Mouse (Mus musculus): ENCODE measurements around the gene Rbmxl1. TPM values are rescaled to one million over a fixed set of nuclear protein-coding genes. Genes with fewer than 3 reads are reported as not detected.
"Not testable (repeated sequence)": the region's sequence is repeated elsewhere in the genome, so short reads cannot be mapped to it uniquely, and the experiment has no call there.

The Rbmxl1 gene
- 25.7 and 25.8 TPM in 2 replicates for polyA plus RNA-seq (2012; rRNA removed)

- no peak for DNase-seq (ENCODE audit: low read depth, low spot score)
- 1% methylated on average over 70 of the region's 70 CpGs for WGBS
Observed at GRCm38 (mm10) chr8:78508719-78509272, at the start of gene Rbmxl1. Gene Rbmxl1, minus strand, starts transcription at chr8:78508898.

GRCm38 (mm10) chr8:78556773-78557434 lies 48.2 kb upstream of the Rbmxl1 start:
- WGBS: 93% methylated on average over 11 of the region's 11 CpGs
- DNase-seq (ENCODE audit: low read depth, low spot score): no peak

GRCm38 (mm10) chr8:78555817-78556216 lies 47.1 kb upstream of the Rbmxl1 start:
- 91% methylated on average over 4 of the region's 4 CpGs for WGBS
- no peak for DNase-seq (ENCODE audit: low read depth, low spot score)

GRCm38 (mm10) chr8:78550752-78551134 lies 42.0 kb upstream of the Rbmxl1 start:
- WGBS: 94% methylated on average over 2 of the region's 2 CpGs
- no peak for DNase-seq (ENCODE audit: low read depth, low spot score)

GRCm38 (mm10) chr8:78549971-78550751 lies 41.5 kb upstream of the Rbmxl1 start:
- 69% methylated on average over 10 of the region's 10 CpGs for WGBS

GRCm38 (mm10) chr8:78545153-78545817 lies 36.6 kb upstream of the Rbmxl1 start:
- 28% methylated on average over 11 of the region's 14 CpGs for WGBS
- not testable (repeated sequence) for DNase-seq (ENCODE audit: low read depth, low spot score)

More at GRCm38 (mm10) chr8:78549971-78550751, 41.5 kb upstream of the Rbmxl1 start:
- no peak for DNase-seq (ENCODE audit: low read depth, low spot score)

GRCm38 (mm10) chr8:78544545-78544944 lies 35.8 kb upstream of the Rbmxl1 start:
- no peak for DNase-seq (ENCODE audit: low read depth, low spot score)
- WGBS: 57% methylated on average over 2 of the region's 2 CpGs

- DNase-seq (ENCODE audit: low read depth, low spot score): no peak
- 48% methylated on average over 1 of the region's 1 CpGs for WGBS
Observed at GRCm38 (mm10) chr8:78543621-78544020, 34.9 kb upstream of the Rbmxl1 start.

- WGBS: 94% methylated on average over 6 of the region's 6 CpGs
- DNase-seq (ENCODE audit: low read depth, low spot score): not testable (repeated sequence)
Observed at GRCm38 (mm10) chr8:78542670-78543069, 34.0 kb upstream of the Rbmxl1 start.

- 94% methylated on average over 3 of the region's 3 CpGs for WGBS
Observed at GRCm38 (mm10) chr8:78537795-78538194, 29.1 kb upstream of the Rbmxl1 start.

GRCm38 (mm10) chr8:78536716-78537115 lies 28.0 kb upstream of the Rbmxl1 start:
- DNase-seq (ENCODE audit: low read depth, low spot score): no peak
- 83% methylated on average over 5 of the region's 5 CpGs for WGBS

More at GRCm38 (mm10) chr8:78537795-78538194, 29.1 kb upstream of the Rbmxl1 start:
- DNase-seq (ENCODE audit: low read depth, low spot score): no peak

- DNase-seq (ENCODE audit: low read depth, low spot score): no peak
- WGBS: 86% methylated on average over 6 of the region's 6 CpGs
Observed at GRCm38 (mm10) chr8:78533981-78534380, 25.3 kb upstream of the Rbmxl1 start.

GRCm38 (mm10) chr8:78515132-78515531 lies 6.4 kb upstream of the Rbmxl1 start:
- WGBS: 87% methylated on average over 3 of the region's 3 CpGs

GRCm38 (mm10) chr8:78514706-78515105 lies 6.0 kb upstream of the Rbmxl1 start:
- 93% methylated on average over 1 of the region's 1 CpGs for WGBS
- DNase-seq (ENCODE audit: low read depth, low spot score): no peak

More at GRCm38 (mm10) chr8:78515132-78515531, 6.4 kb upstream of the Rbmxl1 start:
- no peak for DNase-seq (ENCODE audit: low read depth, low spot score)

- WGBS: 99% methylated on average over 4 of the region's 4 CpGs
- DNase-seq (ENCODE audit: low read depth, low spot score): no peak
Observed at GRCm38 (mm10) chr8:78513106-78513505, 4.4 kb upstream of the Rbmxl1 start.

- DNase-seq (ENCODE audit: low read depth, low spot score): no peak
- 74% methylated on average over 3 of the region's 3 CpGs for WGBS
Observed at GRCm38 (mm10) chr8:78510926-78511325, 2.2 kb upstream of the Rbmxl1 start.

- under 1% methylated on average over 11 of the region's 11 CpGs for WGBS
- no peak for DNase-seq (ENCODE audit: low read depth, low spot score)
Observed at GRCm38 (mm10) chr8:78510094-78510493, 1.4 kb upstream of the Rbmxl1 start.

- no peak for DNase-seq (ENCODE audit: low read depth, low spot score)
- 1% methylated on average over 51 of the region's 51 CpGs for WGBS
Observed at GRCm38 (mm10) chr8:78509273-78510031, 754 bp upstream of the Rbmxl1 start, which contains the start of gene Slc10a7. Gene Slc10a7, plus strand, starts transcription at chr8:78509346.
